ENCODE assay signal across 8 mouse cellular contexts in genomic region chr5:102703325-102704099, GRCm38 (mm10).
DNase-seq lines count a peak whose midpoint lies in the region; ATAC-seq and TF ChIP-seq lines count a peak whose summit lies in the region.

No protein-coding gene starts in this region.

- ATAC-seq in liver, postnatal 0 days: no peak
- no peak for ATAC-seq in monocyte, adult 5-6 weeks (replicated peaks; ENCODE audit: insufficient number of reproducible peaks, low FRiP score, low TSS enrichment, poor library complexity, severe bottlenecking)

- peak; percentile 37 to 47 (median 45) for TF ChIP-seq CTCF in MEL (IDR thresholded peaks at IDR 0.05 in 2 of 3, conservative IDR thresholded peaks at IDR 0.05 in 1 of 3; ENCODE audit: control insufficient read depth in 1 of 3, insufficient read depth in 1 of 3, low read depth in 2 of 3, low read length in 3 of 3, poor library complexity in 1 of 3, severe bottlenecking in 1 of 3)
- TF ChIP-seq CTCF in liver, postnatal 0 days (IDR thresholded peaks at IDR 0.05; ENCODE audit: low read depth): peak; percentile 72

- H3K79me2 ChIP-seq in MEL (ENCODE audit: control insufficient read depth, insufficient read depth, low read length, poor library complexity): no peaks in the 10 kb centered on the region

- WGBS in embryonic facial prominence, embryonic 10.5 days: 61% methylated on average over 5 of the region's 5 CpGs
- 52% methylated on average over 5 of the region's 5 CpGs for WGBS in liver, postnatal 0 days (ENCODE audit: insufficient replicate concordance)

- no peak overlapping the region for H3K4me3 ChIP-seq in MEL (ENCODE audit: control insufficient read depth in 1 of 2, insufficient read depth in 1 of 2, low read depth in 2 of 2, low read length in 2 of 2)
- H3K4me3 ChIP-seq in embryonic facial prominence, embryonic 10.5 days: no peak overlapping the region
- H3K4me3 ChIP-seq in liver, postnatal 0 days (ENCODE audit: low read depth, low read length): no peak overlapping the region

- no peaks in the 10 kb centered on the region for H3K9me3 ChIP-seq in MEL (replicated peaks; ENCODE audit: insufficient read depth, low read length)
- H3K9me3 ChIP-seq in embryonic facial prominence, embryonic 10.5 days: no peaks in the 10 kb centered on the region
- no peaks in the 10 kb centered on the region for H3K9me3 ChIP-seq in liver, postnatal 0 days (ENCODE audit: low read length)

- no peaks in the 10 kb centered on the region for H3K27me3 ChIP-seq in MEL (ENCODE audit: control insufficient read depth in 1 of 2, insufficient read depth in 2 of 2, low read length in 2 of 2)
- no peaks in the 10 kb centered on the region for H3K27me3 ChIP-seq in embryonic facial prominence, embryonic 10.5 days (replicated peaks; ENCODE audit: low read depth, poor library complexity, severe bottlenecking)
- no peaks in the 10 kb centered on the region for H3K27me3 ChIP-seq in liver, postnatal 0 days (ENCODE audit: insufficient read depth, low read length)

- TF ChIP-seq RAD21 in MEL (IDR thresholded peaks at IDR 0.05; ENCODE audit: low read depth, low read length): peak; percentile 25

- H3K4me1 ChIP-seq in MEL (ENCODE audit: control insufficient read depth in 1 of 2, insufficient read depth in 2 of 2, low read length in 2 of 2): no peaks in the 10 kb centered on the region
- peaks cover 8% of the 10 kb centered on the region for H3K4me1 ChIP-seq in embryonic facial prominence, embryonic 10.5 days
- H3K4me1 ChIP-seq in liver, postnatal 0 days (ENCODE audit: insufficient read depth): no peaks in the 10 kb centered on the region

- TF ChIP-seq EP300 in MEL (IDR thresholded peaks at IDR 0.05; ENCODE audit: low read depth in 1 of 2, low read length in 2 of 2): no peak
- TF ChIP-seq EP300 in liver, postnatal 0 days (IDR thresholded peaks at IDR 0.05; ENCODE audit: low read depth): no peak

- no peaks in the 10 kb centered on the region for H3K36me3 ChIP-seq in MEL (ENCODE audit: control insufficient read depth in 1 of 2, insufficient read depth in 2 of 2, low read length in 2 of 2)
- H3K36me3 ChIP-seq in embryonic facial prominence, embryonic 10.5 days (replicated peaks): no peaks in the 10 kb centered on the region
- no peaks in the 10 kb centered on the region for H3K36me3 ChIP-seq in liver, postnatal 0 days (replicated peaks; ENCODE audit: insufficient read depth, low read length)

- no peak overlapping the region for H3K27ac ChIP-seq in MEL (ENCODE audit: control insufficient read depth, low read depth, low read length)
- no peak overlapping the region for H3K27ac ChIP-seq in embryonic facial prominence, embryonic 10.5 days (replicated peaks)
- no peak overlapping the region for H3K27ac ChIP-seq in liver, postnatal 0 days (ENCODE audit: low read depth)

- H3K4me2 ChIP-seq in liver, postnatal 0 days (ENCODE audit: low read depth, low read length): no peak overlapping the region

- TF ChIP-seq POLR2A in MEL (IDR thresholded peaks at IDR 0.05; ENCODE audit: control insufficient read depth in 1 of 2, insufficient read depth in 1 of 2, low read depth in 1 of 2, low read length in 2 of 2, poor library complexity in 1 of 2): no peak

- intact Hi-C loops in heart, postnatal 14 days (cut with DNase I): no loop called here

- no peak overlapping the region for H3K9ac ChIP-seq in MEL (ENCODE audit: control insufficient read depth, low read depth, low read length, poor library complexity, severe bottlenecking)
- H3K9ac ChIP-seq in liver, postnatal 0 days (replicated peaks): no peak overlapping the region

- DNase-seq in MEL (ENCODE audit: low read depth, low spot score): peak; percentile 19
- peak; percentile 79 for DNase-seq in adrenal gland, postnatal 14 days
- DNase-seq in embryonic facial prominence, embryonic 10.5 days (ENCODE audit: low spot score): peak; percentile 70
- DNase-seq in heart, postnatal 14 days: peak; percentile 79 to 85
- peak; percentile 72 to 93 for DNase-seq in kidney, postnatal 36 days
- DNase-seq in liver, postnatal 0 days: peak; percentile 65
- peak; percentile 67 to 84 for DNase-seq in right cerebral cortex, postnatal 10 days (ENCODE audit: low spot score in 2 of 2)

TF ChIP-seq in MEL, 35 proteins besides CTCF, POLR2A, EP300 and RAD21:
- TF ChIP-seq ZNF384 (IDR thresholded peaks at IDR 0.05; ENCODE audit: low read depth, low read length) (no peak), RCOR1 (IDR thresholded peaks at IDR 0.05; ENCODE audit: low read depth, low read length) (no peak), SMC3 (IDR thresholded peaks at IDR 0.05; ENCODE audit: low read depth, low read length) (0 out of 2 replicates have a peak, but pooled peaks have one; percentile 29)
TF ChIP-seq in MEL: peak in this region for 1.

Comparison
In these comparisons a context has a peak if more than half of its experiments do, and no peak if none do; other contexts are left out.
1. DNase-seq: peak in every context shown above with its lines; median percentile 82 in kidney, postnatal 36 days; 82 in heart, postnatal 14 days; 79 in adrenal gland, postnatal 14 days; 76 in right cerebral cortex, postnatal 10 days; 70 in embryonic facial prominence, embryonic 10.5 days; 65 in liver, postnatal 0 days; 19 in MEL.